Mouse (Mus musculus) neural tube, embryonic 15.5 days (tissue): ENCODE data around the gene Creld1. TPM values are rescaled to one million over a fixed set of nuclear protein-coding genes. Genes with fewer than 3 reads are reported as not detected.

Source experiments
- ATAC-seq: fragments of 200-750 bp; cut with Nextera tagmentation; 2 replicates; pipeline ENCODE4 v1.8.0; 2017; ENCODE audit warnings: mild to moderate bottlenecking, moderate TSS enrichment, moderate library complexity; ENCODE audit not compliant: low FRiP score
- H3K27ac ChIP-seq: fragments of 300-500 bp; sonication (generic); replicated peaks from 2 replicates; pipeline ENCODE4 v1.5.1; 2015; ENCODE audit warnings: mild to moderate bottlenecking, inconsistent platforms
- H3K27me3 ChIP-seq: fragments of 300-500 bp; sonication (generic); replicated peaks from 2 replicates; pipeline ENCODE4 v1.6.1; 2015; ENCODE audit warnings: inconsistent platforms
- H3K36me3 ChIP-seq: fragments of 300-500 bp; sonication (generic); 2 replicates; pipeline ENCODE4 v1.6.1; 2015; ENCODE audit warnings: inconsistent platforms
- H3K4me1 ChIP-seq: fragments of 300-500 bp; sonication (generic); 2 replicates; pipeline ENCODE4 v1.6.1; 2015; ENCODE audit warnings: inconsistent platforms
- H3K4me2 ChIP-seq: fragments of 300-500 bp; sonication (generic); 2 replicates; pipeline ENCODE4 v1.6.1; 2015; ENCODE audit warnings: inconsistent platforms, mild to moderate bottlenecking, moderate library complexity
- H3K4me3 ChIP-seq: fragments of 300-500 bp; sonication (generic); replicated peaks from 2 replicates; pipeline ENCODE4 v1.5.1; 2015; ENCODE audit warnings: mild to moderate bottlenecking, inconsistent platforms
- H3K9ac ChIP-seq: fragments of 300-500 bp; sonication (generic); replicated peaks from 2 replicates; pipeline ENCODE4 v1.6.1; 2015; ENCODE audit warnings: mild to moderate bottlenecking, inconsistent platforms
- H3K9me3 ChIP-seq: fragments of 300-500 bp; sonication (generic); replicated peaks from 2 replicates; pipeline ENCODE4 v1.6.1; 2016; ENCODE audit warnings: inconsistent platforms
- WGBS: fragments of 180-500 bp; shearing (Covaris S2); methylation state at CpG from one replicate; pipeline ENCODE4 v1.1.7; 2015; ENCODE audit warnings: mixed read lengths; 5-methylcytosine and 5-hydroxymethylcytosine counted together
- microRNA-seq: library from miRNA; unstranded; fragments of <30 nt; microRNA quantifications from one replicate; pipeline ENCODE4, GENCODE M21; 2017
- polyA plus RNA-seq: library from polyadenylated mRNA; unstranded; fragments of >200 nt; fragmentation: Nextera tagmentation; extraction: Ambion mirVana; gene quantifications from 2 replicates; pipeline ENCODE4 v1.2.1, GENCODE M21; 2015

Creld1 gene
- polyA plus RNA-seq, 1 experiment from 2014 or later: 106 TPM

- H3K27ac ChIP-seq: no peak overlapping the region
- peaks cover 92% of the 10 kb centered on the region for H3K36me3 ChIP-seq
- H3K4me2 ChIP-seq: no peak overlapping the region
- no peak for ATAC-seq
- no peaks in the 10 kb centered on the region for H3K9me3 ChIP-seq
- no peaks in the 10 kb centered on the region for H3K27me3 ChIP-seq
- no peaks in the 10 kb centered on the region for H3K4me1 ChIP-seq
- H3K9ac ChIP-seq: no peak overlapping the region
- WGBS: 96% methylated on average over 8 of the region's 8 CpGs
- H3K4me3 ChIP-seq: no peak overlapping the region
Observed at GRCm38 (mm10) chr6:113517434-113518080, 34.5 kb downstream of the Creld1 start.

- no peak overlapping the region for H3K4me3 ChIP-seq
- H3K4me1 ChIP-seq: no peaks in the 10 kb centered on the region
- no peak for ATAC-seq
- no peak overlapping the region for H3K9ac ChIP-seq
- H3K36me3 ChIP-seq: peaks cover 63% of the 10 kb centered on the region
- no peak overlapping the region for H3K27ac ChIP-seq
- 86% methylated on average over 1 of the region's 1 CpGs for WGBS
- no peak overlapping the region for H3K4me2 ChIP-seq
- no peaks in the 10 kb centered on the region for H3K27me3 ChIP-seq
- H3K9me3 ChIP-seq: no peaks in the 10 kb centered on the region
Observed at GRCm38 (mm10) chr6:113522310-113522709, 39.2 kb downstream of the Creld1 start.

- Histone ChIP-seq H3K9ac (no peak overlapping the region), H3K4me3 (no peak overlapping the region), H3K36me3 (peaks cover 52% of the 10 kb centered on the region), H3K9me3 (no peaks in the 10 kb centered on the region), H3K27me3 (no peaks in the 10 kb centered on the region), H3K4me2 (no peak overlapping the region), H3K4me1 (no peaks in the 10 kb centered on the region), H3K27ac (no peak overlapping the region)
- no peak for ATAC-seq
- WGBS: 86% methylated on average over 8 of the region's 8 CpGs
Observed at GRCm38 (mm10) chr6:113523420-113523819, 40.3 kb downstream of the Creld1 start.

GRCm38 (mm10) chr6:113530932-113531839 lies 48.1 kb downstream of the Creld1 start, which contains the start of the genes Emc3 and Fancd2:
Emc3 (minus strand) TSS chr6:113531652.
Fancd2 (plus strand) TSS chr6:113531682.
- Histone ChIP-seq H3K4me3 (peak within 1 kb of the TSS; percentile 80), H3K4me2 (peak within 1 kb of the TSS; percentile 72), H3K36me3 (0 out of 2 replicates have a peak, but pooled peaks cover 5% of the 10 kb centered on the region), H3K9me3 (no peaks in the 10 kb centered on the region), H3K4me1 (peaks cover 24% of the 10 kb centered on the region), H3K27ac (peak within 1 kb of the TSS; percentile 84), H3K9ac (peak within 1 kb of the TSS; percentile 71), H3K27me3 (no peaks in the 10 kb centered on the region)
- ATAC-seq: peak; percentile 92
- WGBS: 1% methylated on average over 47 of the region's 47 CpGs

GRCm38 (mm10) chr6:113531840-113532404 lies 48.8 kb downstream of the Creld1 start:
- no peaks in the 10 kb centered on the region for H3K9me3 ChIP-seq
- no peak for ATAC-seq
- H3K4me1 ChIP-seq: peaks cover 24% of the 10 kb centered on the region
- H3K27ac ChIP-seq: peak overlapping the region; percentile 84; the same call in 1 of the 2 replicates
- H3K27me3 ChIP-seq: no peaks in the 10 kb centered on the region
- H3K4me2 ChIP-seq: peak overlapping the region; percentile 72
- peak overlapping the region; percentile 80 for H3K4me3 ChIP-seq
- WGBS: 6% methylated on average over 7 of the region's 7 CpGs
- H3K36me3 ChIP-seq: no peaks in the 10 kb centered on the region
- peak overlapping the region; percentile 71; the same call in 1 of the 2 replicates for H3K9ac ChIP-seq

GRCm38 (mm10) chr6:113534886-113535285 lies 51.8 kb downstream of the Creld1 start:
- no peak for ATAC-seq

GRCm38 (mm10) chr6:113541610-113542009 lies 58.5 kb downstream of the Creld1 start:
- Histone ChIP-seq H3K9ac (no peak overlapping the region), H3K36me3 (no peaks in the 10 kb centered on the region), H3K4me3 (no peak overlapping the region), H3K27ac (no peak overlapping the region), H3K4me2 (no peak overlapping the region), H3K9me3 (no peaks in the 10 kb centered on the region), H3K4me1 (no peaks in the 10 kb centered on the region), H3K27me3 (no peaks in the 10 kb centered on the region)
- WGBS: 90% methylated on average over 6 of the region's 6 CpGs
- ATAC-seq: no peak

More at GRCm38 (mm10) chr6:113534886-113535285, 51.8 kb downstream of the Creld1 start:
- H3K9ac ChIP-seq: no peak overlapping the region
- no peaks in the 10 kb centered on the region for H3K36me3 ChIP-seq
- H3K4me1 ChIP-seq: peaks cover 14% of the 10 kb centered on the region
- no peaks in the 10 kb centered on the region for H3K27me3 ChIP-seq
- H3K9me3 ChIP-seq: no peaks in the 10 kb centered on the region
- no peak overlapping the region for H3K4me3 ChIP-seq
- H3K4me2 ChIP-seq: no peak overlapping the region
- WGBS: 87% methylated on average over 7 of the region's 7 CpGs
- H3K27ac ChIP-seq: no peak overlapping the region

Small RNA genes within 50 kb of the gene (microRNA-seq; reads per million reads assigned to microRNA genes)
- not detected for gene Gm23365

Other genes with a start within 250 kb of the Creld1 start
- gene Mtmr14, start 245.5 kb upstream of the Creld1 start, polyA plus RNA-seq: 30.2 and 36.7 TPM in 2 replicates
- 1.5 TPM in 2 replicates for gene Cpne9, start 201.0 kb upstream of the Creld1 start, polyA plus RNA-seq
- gene Brpf1, start 176.2 kb upstream of the Creld1 start, polyA plus RNA-seq: 13.8 TPM in 2 replicates
- gene Ogg1, start 156.3 kb upstream of the Creld1 start, polyA plus RNA-seq: 9.3 and 10.1 TPM in 2 replicates
- gene Camk1, start 139.3 kb upstream of the Creld1 start, polyA plus RNA-seq: 103 and 119 TPM in 2 replicates
- gene Tada3, start 105.4 kb upstream of the Creld1 start, polyA plus RNA-seq: 73.4 and 73.9 TPM in 2 replicates
- gene Arpc4, start 105.2 kb upstream of the Creld1 start, polyA plus RNA-seq: 428 and 436 TPM in 2 replicates
- gene Ttll3, start 94.0 kb upstream of the Creld1 start, polyA plus RNA-seq: 10.3 and 11.3 TPM in 2 replicates
- 20.0 and 24.6 TPM in 2 replicates for gene Rpusd3, start 64.0 kb upstream of the Creld1 start, polyA plus RNA-seq
- gene Cidec, start 47.5 kb upstream of the Creld1 start, polyA plus RNA-seq: 0.24 TPM in 1 of 2 replicates, not detected in the other
- gene Jagn1, start 40.7 kb upstream of the Creld1 start, polyA plus RNA-seq: 103 TPM in 2 replicates
- gene Il17re, start 24.8 kb upstream of the Creld1 start, polyA plus RNA-seq: 0.50 and 1.5 TPM in 2 replicates
- 3.5 and 9.5 TPM in 2 replicates for gene Il17rc, start 11.9 kb upstream of the Creld1 start, polyA plus RNA-seq
- gene Prrt3, start 18.6 kb downstream of the Creld1 start, polyA plus RNA-seq: 10.2 and 12.8 TPM in 2 replicates
- gene Emc3, start 48.4 kb downstream of the Creld1 start, polyA plus RNA-seq: 118 and 119 TPM in 2 replicates
- gene Fancd2, start 48.4 kb downstream of the Creld1 start, polyA plus RNA-seq: 1.8 and 3.7 TPM in 2 replicates
- gene Fancd2os, start 117.4 kb downstream of the Creld1 start, polyA plus RNA-seq: not detected in 2 replicates
- 245 and 258 TPM in 2 replicates for gene Brk1, start 121.5 kb downstream of the Creld1 start, polyA plus RNA-seq
- 68.1 and 75.8 TPM in 2 replicates for gene Vhl, start 140.7 kb downstream of the Creld1 start, polyA plus RNA-seq
- gene Irak2, start 155.2 kb downstream of the Creld1 start, polyA plus RNA-seq: 2.5 and 4.5 TPM in 2 replicates
- gene Tatdn2, start 213.8 kb downstream of the Creld1 start, polyA plus RNA-seq: 0.96 and 1.4 TPM in 2 replicates
- gene Ghrl, start 236.6 kb downstream of the Creld1 start, polyA plus RNA-seq: 1.1 and 1.9 TPM in 2 replicates